Mouse (Mus musculus): Measurements from ENCODE around the gene Hist2h4.

- TF ChIP-seq CTCF (IDR thresholded peaks at IDR 0.05; ENCODE audit: extremely low read depth, insufficient read depth, low read length), result no peak
- no peak for TF ChIP-seq POLR2A (IDR thresholded peaks at IDR 0.05; ENCODE audit: extremely low read depth, insufficient read depth, low read length)
Observed at GRCm38 (mm10) chr3:96289201-96289600, 26.1 kb upstream of the Hist2h4 start.
